7 mouse cellular contexts compared by ENCODE assay signal in the genomic region with DNA sequence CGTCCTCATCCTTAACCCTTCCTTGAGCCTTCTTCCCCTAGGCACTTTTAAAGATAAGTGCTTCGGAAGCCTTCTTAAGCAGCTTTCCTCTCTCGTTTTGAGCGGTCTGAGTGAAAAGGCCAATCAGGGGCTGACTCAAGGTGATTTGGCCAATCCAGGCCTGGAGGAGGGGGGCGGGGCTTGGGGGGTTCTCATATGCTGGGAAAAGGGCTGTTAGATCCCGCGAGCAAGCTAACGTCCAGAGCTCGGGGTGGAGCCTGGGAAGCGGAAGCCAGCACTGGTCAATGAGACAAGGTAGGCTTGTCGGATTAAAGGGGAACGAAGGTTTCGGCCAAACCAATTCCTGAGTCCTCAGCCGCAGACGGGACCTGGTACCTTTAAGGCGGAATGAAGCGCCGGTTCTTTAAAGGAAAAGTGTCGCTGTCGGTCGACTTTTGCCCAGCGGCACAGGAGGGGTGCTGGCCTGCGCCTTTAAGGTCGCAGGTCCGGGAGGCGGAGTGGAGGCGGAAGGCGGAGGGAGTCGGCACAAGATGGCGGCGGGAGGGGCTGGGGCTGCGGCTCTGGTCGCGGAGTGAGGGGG. TPM values are rescaled to one million over a fixed set of nuclear protein-coding genes. Genes with fewer than 3 reads are reported as not detected.
DNase-seq lines count a peak whose midpoint lies in the region; ATAC-seq lines count a peak whose summit lies in the region.

A gene (plus strand): TSS at position 229 of the 580 bp plus-strand sequence.
A gene (plus strand): TSS at position 234 of the 580 bp plus-strand sequence.

- under 1% methylated on average over 31 of the region's 34 CpGs for WGBS in embryonic facial prominence, embryonic 12.5 days
- under 1% methylated on average over 31 of the region's 34 CpGs for WGBS in limb, embryonic 11.5 days
- WGBS in midbrain, embryonic 14.5 days, result under 1% methylated on average over 34 of the region's 34 CpGs

- ATAC-seq in embryonic facial prominence, embryonic 12.5 days (ENCODE audit: insufficient number of reproducible peaks, insufficient read depth, low FRiP score, low TSS enrichment), result peak; percentile 90
- peak; percentile 89 for ATAC-seq in limb, embryonic 11.5 days (ENCODE audit: insufficient number of reproducible peaks, low FRiP score, low TSS enrichment, low read depth)
- peak; percentile 91 for ATAC-seq in midbrain, embryonic 14.5 days (ENCODE audit: low FRiP score, low TSS enrichment)

- no peaks in the 10 kb centered on the region for H3K9me3 ChIP-seq in embryonic facial prominence, embryonic 12.5 days
- no peaks in the 10 kb centered on the region for H3K9me3 ChIP-seq in limb, embryonic 11.5 days (ENCODE audit: control insufficient read depth, low read length)
- no peaks in the 10 kb centered on the region for H3K9me3 ChIP-seq in midbrain, embryonic 14.5 days (ENCODE audit: control insufficient read depth, low read length)

- peak; percentile 94 for DNase-seq in adrenal gland, postnatal 25 days
- DNase-seq in heart, adult 11 months, result peak; percentile 100
- peak; percentile 96 for DNase-seq in kidney, adult 18-20 months
- peak; percentile 95 for DNase-seq in limb, embryonic 11.5 days (ENCODE audit: low spot score)
- peak; percentile 98 for DNase-seq in midbrain, embryonic 14.5 days
- peak; percentile 85 to 91 for DNase-seq in spleen, adult 18-20 months

- H3K27me3 ChIP-seq in embryonic facial prominence, embryonic 12.5 days, result 0 out of 2 replicates have a peak, but pooled peaks cover 2% of the 10 kb centered on the region
- no peaks in the 10 kb centered on the region for H3K27me3 ChIP-seq in limb, embryonic 11.5 days (ENCODE audit: control insufficient read depth, insufficient read depth, low read length)
- H3K27me3 ChIP-seq in midbrain, embryonic 14.5 days (ENCODE audit: control insufficient read depth, insufficient read depth, low read length), result no peaks in the 10 kb centered on the region

- H3K4me3 ChIP-seq in embryonic facial prominence, embryonic 12.5 days, result peak within 1 kb of the TSS; percentile 51
- H3K4me3 ChIP-seq in limb, embryonic 11.5 days (ENCODE audit: low read depth, low read length), result peak within 1 kb of the TSS; percentile 59
- peak within 1 kb of the TSS; percentile 49 for H3K4me3 ChIP-seq in midbrain, embryonic 14.5 days (replicated peaks; ENCODE audit: low read depth, low read length)

- H3K4me1 ChIP-seq in embryonic facial prominence, embryonic 12.5 days, result peaks cover 35% of the 10 kb centered on the region
- peaks cover 18% of the 10 kb centered on the region; the same call in 1 of the 2 replicates for H3K4me1 ChIP-seq in limb, embryonic 11.5 days (ENCODE audit: control insufficient read depth, insufficient read depth, low read length)
- H3K4me1 ChIP-seq in midbrain, embryonic 14.5 days (ENCODE audit: control insufficient read depth, insufficient read depth, low read length), result peaks cover 29% of the 10 kb centered on the region

- H3K4me2 ChIP-seq in embryonic facial prominence, embryonic 12.5 days (replicated peaks), result peak within 1 kb of the TSS; percentile 54
- H3K4me2 ChIP-seq in limb, embryonic 11.5 days (ENCODE audit: low read depth, severe bottlenecking), result peak within 1 kb of the TSS; percentile 54
- peak within 1 kb of the TSS; percentile 65 for H3K4me2 ChIP-seq in midbrain, embryonic 14.5 days (ENCODE audit: low read length)

- peaks cover 49% of the 10 kb centered on the region for H3K36me3 ChIP-seq in embryonic facial prominence, embryonic 12.5 days
- H3K36me3 ChIP-seq in limb, embryonic 11.5 days (ENCODE audit: control insufficient read depth, insufficient read depth, low read length), result peaks cover 34% of the 10 kb centered on the region
- peaks cover 44% of the 10 kb centered on the region for H3K36me3 ChIP-seq in midbrain, embryonic 14.5 days (ENCODE audit: control insufficient read depth, insufficient read depth, low read length)

- H3K27ac ChIP-seq in embryonic facial prominence, embryonic 12.5 days, result peak within 1 kb of the TSS; percentile 79
- H3K27ac ChIP-seq in limb, embryonic 11.5 days (replicated peaks; ENCODE audit: low read depth, low read length), result peak within 1 kb of the TSS; percentile 83
- H3K27ac ChIP-seq in midbrain, embryonic 14.5 days (replicated peaks; ENCODE audit: low read depth, low read length), result peak within 1 kb of the TSS; percentile 81

- H3K9ac ChIP-seq in embryonic facial prominence, embryonic 12.5 days, result peak within 1 kb of the TSS; percentile 40
- peak within 1 kb of the TSS; percentile 56 for H3K9ac ChIP-seq in limb, embryonic 11.5 days (ENCODE audit: low read length)
- peak within 1 kb of the TSS; percentile 50; the same call in 1 of the 2 replicates for H3K9ac ChIP-seq in midbrain, embryonic 14.5 days (replicated peaks; ENCODE audit: low read length)

RNA-seq across cellular contexts. Expression of the first gene that starts in this region (rescaled TPM):
- 101 and 166 TPM in 2 replicates for total RNA-seq in adrenal gland, postnatal 25 days (2021)
- polyA plus RNA-seq in embryonic facial prominence, embryonic 12.5 days (2016; fragmentation: Nextera tagmentation; extraction: Ambion mirVana), result 20.0 and 25.0 TPM in 2 replicates
- 12.5 and 14.8 TPM in 2 replicates for polyA plus RNA-seq in limb, embryonic 11.5 days (2014; fragmentation: Nextera tagmentation; extraction: Ambion mirVana)
- polyA plus RNA-seq in midbrain, embryonic 14.5 days (2014; fragmentation: Nextera tagmentation; extraction: Ambion mirVana), result 18.3 and 20.6 TPM in 2 replicates

RNA-seq across cellular contexts. Expression of the second gene that starts in this region (rescaled TPM):
- 27.4 and 38.8 TPM in 2 replicates for total RNA-seq in adrenal gland, postnatal 25 days (2021)
- polyA plus RNA-seq in embryonic facial prominence, embryonic 12.5 days (2016; fragmentation: Nextera tagmentation; extraction: Ambion mirVana), result 21.6 and 21.9 TPM in 2 replicates
- polyA plus RNA-seq in limb, embryonic 11.5 days (2014; fragmentation: Nextera tagmentation; extraction: Ambion mirVana), result 10.1 and 11.8 TPM in 2 replicates
- 12.1 and 13.1 TPM in 2 replicates for polyA plus RNA-seq in midbrain, embryonic 14.5 days (2014; fragmentation: Nextera tagmentation; extraction: Ambion mirVana)

Comparison
In these comparisons a context has a peak if more than half of its experiments do, and no peak if none do; other contexts are left out.
1. Peak in every context shown above with its lines: DNase-seq, ATAC-seq, H3K4me3 ChIP-seq and H3K27ac ChIP-seq.